Mouse (Mus musculus) heart, embryonic 13.5 days (tissue): ENCODE data around the gene Hspb7. TPM values are rescaled to one million over a fixed set of nuclear protein-coding genes. Genes with fewer than 3 reads are reported as not detected.

Source experiments
- ATAC-seq: fragments of 200-750 bp; cut with Nextera tagmentation; 2 replicates; pipeline ENCODE4 v1.8.0; 2017; ENCODE audit warnings: moderate TSS enrichment; ENCODE audit not compliant: insufficient number of reproducible peaks, low FRiP score, low TSS enrichment; ENCODE audit errors: extremely low read depth
- H3K27ac ChIP-seq: fragments of 300-500 bp; sonication (generic); replicated peaks from 2 replicates; pipeline ENCODE4 v1.5.1; 2015; ENCODE audit warnings: moderate library complexity, mild to moderate bottlenecking, inconsistent platforms
- H3K27me3 ChIP-seq: fragments of 300-500 bp; sonication (generic); replicated peaks from 2 replicates; pipeline ENCODE4 v1.6.1; 2015; ENCODE audit warnings: mild to moderate bottlenecking, inconsistent platforms
- H3K36me3 ChIP-seq: fragments of 300-500 bp; sonication (generic); 2 replicates; pipeline ENCODE4 v1.6.1; 2015; ENCODE audit warnings: mild to moderate bottlenecking, inconsistent platforms
- H3K4me1 ChIP-seq: fragments of 300-500 bp; sonication (generic); 2 replicates; pipeline ENCODE4 v1.6.1; 2015; ENCODE audit warnings: inconsistent platforms
- H3K4me2 ChIP-seq: fragments of 300-500 bp; sonication (generic); 2 replicates; pipeline ENCODE4 v1.6.1; 2015; ENCODE audit warnings: inconsistent platforms, mild to moderate bottlenecking, moderate library complexity
- H3K4me3 ChIP-seq: fragments of 300-500 bp; sonication (generic); 2 replicates; pipeline ENCODE4 v1.5.1; 2015; ENCODE audit warnings: moderate library complexity, mild to moderate bottlenecking, inconsistent platforms
- H3K9ac ChIP-seq: fragments of 300-500 bp; sonication (generic); 2 replicates; pipeline ENCODE4 v1.6.1; 2015; ENCODE audit warnings: inconsistent platforms, mild to moderate bottlenecking, moderate library complexity
- H3K9me3 ChIP-seq: fragments of 300-500 bp; sonication (generic); 2 replicates; pipeline ENCODE4 v1.6.1; 2016; ENCODE audit warnings: inconsistent platforms
- WGBS: fragments of 180-500 bp; shearing (Covaris S2); methylation state at CpG from one replicate; pipeline ENCODE4 v1.1.7; 2015; ENCODE audit warnings: mixed read lengths; 5-methylcytosine and 5-hydroxymethylcytosine counted together
- polyA plus RNA-seq: library from polyadenylated mRNA; unstranded; fragments of >200 nt; fragmentation: Nextera tagmentation; extraction: Ambion mirVana; gene quantifications from 2 replicates; pipeline ENCODE4 v1.2.1, GENCODE M21; 2015

The Hspb7 gene
- polyA plus RNA-seq, 1 experiment from 2014 or later = 183 TPM

DNA sequence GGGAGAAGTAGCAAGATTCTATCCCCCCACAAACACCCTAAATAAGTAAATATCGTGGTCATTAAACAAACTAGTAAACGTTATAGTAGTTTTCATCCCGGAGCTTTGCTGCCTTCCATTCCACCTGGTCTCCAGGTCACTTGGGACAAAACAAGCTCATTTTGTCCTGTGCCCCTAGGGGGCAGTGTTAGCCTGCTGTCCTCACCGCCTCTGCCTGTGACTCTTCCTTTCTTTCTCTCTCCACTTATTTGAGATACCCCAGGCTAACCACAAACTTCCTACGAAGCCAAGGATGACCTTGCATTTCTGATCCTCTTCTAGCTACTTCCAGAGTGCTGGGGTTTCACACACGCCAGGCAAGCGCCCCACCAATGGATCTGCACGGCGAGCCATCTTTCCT, 10.4 kb downstream of the Hspb7 start:
- ATAC-seq = no peak
- 41% methylated on average over 9 of the region's 9 CpGs for WGBS

DNA sequence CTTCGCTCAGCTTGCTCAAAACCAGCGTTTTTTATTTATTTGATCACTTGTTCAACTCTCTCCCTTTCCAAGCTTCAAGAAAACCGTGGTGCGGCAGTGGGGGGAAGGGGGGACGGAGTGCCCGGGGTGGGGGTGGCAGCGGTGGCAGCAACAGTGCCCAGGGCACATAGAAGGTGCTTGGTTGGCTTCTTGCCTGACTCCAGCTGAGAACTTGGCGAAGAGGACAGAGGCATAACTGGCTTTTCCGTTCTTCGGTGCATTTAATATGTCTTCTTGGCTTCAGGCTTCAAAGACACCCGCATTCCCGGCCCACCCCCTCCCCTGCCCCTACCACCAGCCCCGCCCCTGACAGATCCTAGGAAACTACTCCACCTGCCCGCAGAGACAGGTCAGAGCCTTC, 12.1 kb downstream of the Hspb7 start:
- Histone ChIP-seq H3K4me1 (no peaks in the 10 kb centered on the region; the same call in 1 of the 2 replicates), H3K27ac (no peak overlapping the region), H3K9me3 (no peaks in the 10 kb centered on the region), H3K4me3 (no peak overlapping the region), H3K9ac (no peak overlapping the region), H3K36me3 (no peaks in the 10 kb centered on the region), H3K4me2 (no peak overlapping the region), H3K27me3 (no peaks in the 10 kb centered on the region)
- 52% methylated on average over 14 of the region's 14 CpGs for WGBS
- ATAC-seq = no peak

More for the DNA sequence above, 10.4 kb downstream of the Hspb7 start:
- no peak overlapping the region for H3K4me3 ChIP-seq
- no peak overlapping the region for H3K4me2 ChIP-seq
- peaks cover 16% of the 10 kb centered on the region for H3K4me1 ChIP-seq
- no peaks in the 10 kb centered on the region for H3K36me3 ChIP-seq
- H3K9ac ChIP-seq = no peak overlapping the region
- no peaks in the 10 kb centered on the region for H3K27me3 ChIP-seq
- H3K27ac ChIP-seq = no peak overlapping the region
- H3K9me3 ChIP-seq = no peaks in the 10 kb centered on the region

DNA sequence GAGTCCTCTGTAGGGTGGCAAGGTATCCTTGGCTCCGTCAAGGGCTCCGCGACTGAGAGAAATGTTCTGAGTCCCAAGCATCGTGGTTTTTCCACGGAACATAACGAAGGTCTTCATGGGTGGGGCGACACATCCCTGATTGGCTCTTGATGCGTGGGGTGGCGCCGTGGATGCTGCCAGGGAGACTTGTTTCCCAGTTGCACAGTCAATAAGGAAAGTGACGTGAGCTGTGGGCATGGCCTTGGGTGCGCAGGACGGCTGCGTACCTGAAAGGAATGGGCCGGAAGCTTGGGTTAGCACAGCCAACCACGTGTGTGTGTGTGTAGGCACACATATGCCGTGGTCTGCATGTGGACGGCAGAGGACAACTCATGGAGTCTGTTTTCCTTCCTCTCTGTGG, 12.6 kb downstream of the Hspb7 start:
- no peak; the same call in 1 of the 2 replicates for ATAC-seq
- H3K4me2 ChIP-seq = no peak overlapping the region
- H3K4me3 ChIP-seq = no peak overlapping the region
- no peaks in the 10 kb centered on the region for H3K36me3 ChIP-seq
- no peaks in the 10 kb centered on the region for H3K9me3 ChIP-seq
- no peak overlapping the region for H3K27ac ChIP-seq
- 72% methylated on average over 18 of the region's 18 CpGs for WGBS
- no peaks in the 10 kb centered on the region for H3K4me1 ChIP-seq
- H3K27me3 ChIP-seq = no peaks in the 10 kb centered on the region
- no peak overlapping the region for H3K9ac ChIP-seq

DNA sequence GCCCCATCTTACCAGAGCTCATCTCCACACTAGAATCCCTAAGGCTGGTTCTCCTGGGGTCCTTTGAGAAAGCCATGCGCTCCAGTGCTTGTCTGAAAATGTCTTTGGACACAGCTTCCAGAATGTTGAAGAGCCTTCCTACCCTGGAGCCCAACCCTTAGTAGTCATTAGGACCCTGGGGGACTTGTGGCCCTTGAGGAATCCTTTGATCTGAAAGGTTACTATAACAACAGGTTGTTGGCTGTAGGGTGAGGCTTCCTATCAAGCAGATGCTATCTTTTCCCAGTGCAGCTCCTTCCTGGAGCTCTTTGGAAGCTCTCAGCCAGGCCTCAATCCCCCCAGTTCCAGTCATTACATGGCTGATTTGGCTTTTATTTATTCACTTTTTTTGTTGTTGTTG, 15.4 kb downstream of the Hspb7 start, which contains the start of gene Srarp:
TSS of gene Srarp (minus strand) at position 132 of the 400 bp plus-strand sequence.
- WGBS = 72% methylated on average over 1 of the region's 1 CpGs
- H3K9ac ChIP-seq = no peak within 1 kb of the TSS

DNA sequence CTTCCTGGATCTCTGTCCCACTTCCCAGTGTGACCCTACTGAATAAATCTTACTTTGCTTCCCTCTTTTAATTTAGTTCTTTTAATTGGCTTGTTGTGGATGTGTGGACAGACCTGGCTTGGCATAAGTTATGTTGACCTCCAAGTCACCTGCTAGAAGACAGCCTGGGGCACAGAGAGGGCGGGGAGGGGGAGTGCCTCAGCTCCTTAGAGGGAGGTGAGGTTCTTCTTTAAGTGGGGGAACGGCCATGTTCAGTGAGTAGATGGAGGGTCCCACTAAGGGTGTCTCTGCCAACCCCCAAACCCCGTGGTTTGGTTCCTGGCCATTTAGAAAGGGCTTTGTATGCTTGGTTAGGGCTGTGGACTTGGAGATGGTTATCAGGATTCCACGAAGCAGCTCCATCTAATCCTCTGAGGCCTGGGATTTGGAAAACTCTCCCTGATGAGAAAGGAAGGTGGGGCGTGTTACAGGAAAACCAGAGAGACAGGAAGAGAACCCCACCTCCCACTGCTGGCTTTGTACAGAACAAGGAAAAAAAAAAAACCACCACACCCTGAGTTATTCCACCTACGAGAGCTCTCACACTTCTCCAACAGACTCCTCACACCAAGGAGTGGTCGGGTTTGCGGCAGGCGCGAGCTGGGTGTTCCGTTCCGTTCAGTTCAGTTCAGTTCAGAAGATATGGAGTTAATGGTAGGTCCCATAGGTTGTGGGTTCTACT, 18.7 kb downstream of the Hspb7 start:
- Histone ChIP-seq H3K4me3 (no peak overlapping the region), H3K27ac (no peak overlapping the region), H3K9ac (no peak overlapping the region), H3K27me3 (no peaks in the 10 kb centered on the region), H3K36me3 (no peaks in the 10 kb centered on the region), H3K4me2 (no peak overlapping the region), H3K4me1 (peaks cover 11% of the 10 kb centered on the region), H3K9me3 (no peaks in the 10 kb centered on the region)
- ATAC-seq = no peak
- 74% methylated on average over 12 of the region's 12 CpGs for WGBS

More for the DNA sequence above, 15.4 kb downstream of the Hspb7 start, which contains the start of gene Srarp:
- no peaks in the 10 kb centered on the region for H3K9me3 ChIP-seq
- ATAC-seq = no peak
- no peaks in the 10 kb centered on the region for H3K4me1 ChIP-seq
- H3K4me2 ChIP-seq = no peak within 1 kb of the TSS
- no peak within 1 kb of the TSS for H3K4me3 ChIP-seq
- no peaks in the 10 kb centered on the region for H3K27me3 ChIP-seq
- H3K27ac ChIP-seq = no peak within 1 kb of the TSS
- H3K36me3 ChIP-seq = no peaks in the 10 kb centered on the region

DNA sequence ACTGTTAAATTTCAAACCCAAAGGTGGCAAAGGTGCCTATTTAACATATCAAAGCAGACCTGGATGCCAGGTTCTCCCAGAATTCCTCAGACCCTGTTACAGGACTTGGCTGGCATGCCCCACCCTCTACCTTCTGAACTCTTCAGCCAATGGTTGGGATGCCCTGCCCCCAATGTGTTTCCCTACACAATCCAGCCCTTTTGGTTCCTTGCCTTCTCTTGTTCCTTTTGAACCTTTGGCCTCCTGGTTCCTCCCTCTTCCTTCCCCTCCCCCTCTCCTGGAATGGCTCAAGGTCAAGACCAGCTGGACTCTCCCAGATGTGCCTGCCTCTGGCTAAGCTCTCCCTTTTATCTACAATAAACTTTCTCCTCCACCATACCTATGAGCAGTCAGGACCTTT, 20.3 kb downstream of the Hspb7 start:
- no peak overlapping the region for H3K4me2 ChIP-seq
- H3K27me3 ChIP-seq = no peaks in the 10 kb centered on the region
- H3K4me3 ChIP-seq = no peak overlapping the region
- ATAC-seq = no peak
- no peaks in the 10 kb centered on the region for H3K36me3 ChIP-seq
- H3K4me1 ChIP-seq = peaks cover 19% of the 10 kb centered on the region
- no peaks in the 10 kb centered on the region for H3K9me3 ChIP-seq
- H3K9ac ChIP-seq = no peak overlapping the region
- H3K27ac ChIP-seq = no peak overlapping the region

DNA sequence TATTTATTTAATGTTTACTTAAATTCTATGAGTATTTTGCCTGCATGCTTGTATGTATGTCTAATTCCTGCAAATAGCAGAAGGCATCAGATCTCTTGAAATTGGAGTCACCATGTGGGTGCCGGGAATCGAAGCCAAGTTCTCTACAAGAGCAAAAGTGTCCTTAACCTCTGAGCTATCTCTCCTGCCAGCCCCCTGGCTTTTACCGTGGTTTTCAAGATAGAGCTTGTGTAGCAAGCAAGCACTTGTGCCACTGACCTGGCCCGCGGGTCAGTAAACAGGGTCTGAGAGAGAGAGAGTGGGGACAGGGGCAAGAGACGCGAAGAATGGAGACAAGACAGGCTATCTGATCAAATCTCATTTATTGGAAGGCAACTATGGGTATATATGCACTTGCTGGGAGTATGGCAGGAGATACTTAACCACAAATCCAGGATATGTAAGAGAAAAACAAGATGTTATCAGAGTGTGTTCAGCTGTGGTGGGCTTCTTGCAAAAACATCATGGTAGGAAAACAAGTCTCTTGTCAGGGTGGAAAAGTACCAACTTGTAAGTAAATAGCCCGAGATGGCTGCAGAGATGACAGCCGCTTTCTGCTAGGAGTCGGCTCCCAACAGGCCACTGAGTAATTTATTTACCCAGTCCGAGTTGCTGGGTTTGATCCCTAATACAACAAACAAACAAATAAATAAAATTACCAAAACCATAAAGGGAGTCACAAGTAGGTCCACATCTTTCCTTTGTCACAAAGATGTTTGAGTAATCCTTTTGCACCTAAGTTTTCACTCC, 23.3 kb downstream of the Hspb7 start:
- peaks cover 26% of the 10 kb centered on the region for H3K36me3 ChIP-seq
- no peak for ATAC-seq
- H3K4me1 ChIP-seq = peaks cover 26% of the 10 kb centered on the region
- peak overlapping the region; percentile 37; the same call in 1 of the 2 replicates for H3K27ac ChIP-seq
- 41% methylated on average over 11 of the region's 11 CpGs for whole genome bisulfite sequencing
- H3K9me3 ChIP-seq = no peaks in the 10 kb centered on the region
- H3K27me3 ChIP-seq = no peaks in the 10 kb centered on the region
- peak overlapping the region; percentile 89 for H3K4me2 ChIP-seq
- H3K9ac ChIP-seq = peak overlapping the region; percentile 97
- H3K4me3 ChIP-seq = peak overlapping the region; percentile 99

DNA sequence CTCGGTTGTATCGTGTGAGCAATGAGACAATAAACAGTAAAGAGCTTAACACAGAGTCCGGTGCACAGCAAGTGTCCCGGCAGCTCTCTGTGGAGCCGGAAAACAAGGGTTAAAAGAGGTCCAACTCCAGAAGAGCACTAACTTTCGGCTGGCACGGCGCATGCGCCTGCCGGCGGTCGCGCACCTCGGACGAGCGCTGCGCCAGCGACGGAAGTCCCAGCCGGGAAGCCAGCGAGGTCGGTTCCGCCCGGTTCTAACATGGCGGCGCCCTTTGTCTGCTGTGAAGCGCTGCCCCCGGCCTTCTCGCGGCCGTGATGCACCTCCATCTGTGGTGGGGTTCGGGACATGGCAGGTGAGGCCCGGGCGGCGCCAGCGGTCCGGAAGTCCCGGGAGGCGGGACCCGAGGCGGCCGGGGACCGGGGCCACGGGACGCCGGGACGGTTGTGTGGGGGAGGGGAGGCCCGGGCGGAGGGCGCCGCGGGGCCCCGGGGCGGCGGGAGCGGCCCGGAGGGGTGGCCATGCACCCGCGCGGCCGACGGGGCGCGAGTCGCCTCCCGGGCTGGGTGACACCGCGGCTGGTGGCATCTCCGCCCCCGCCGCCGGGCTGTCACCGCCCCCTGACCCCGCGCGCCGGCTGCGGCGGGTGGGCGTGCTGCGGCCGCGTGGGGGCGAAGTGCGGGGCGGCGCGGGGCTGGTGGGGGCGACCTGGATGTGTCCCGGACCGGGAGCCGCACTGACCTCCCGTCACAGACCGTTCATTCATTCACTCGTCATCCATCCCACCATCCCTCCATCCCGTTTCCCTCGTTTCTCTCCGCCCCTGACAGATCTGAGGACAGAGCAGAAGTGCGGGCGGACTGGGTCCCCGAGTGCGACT, 24.1 kb downstream of the Hspb7 start, which contains the start of gene Zbtb17:
TSS of gene Zbtb17 (plus strand) at position 204 of the 877 bp plus-strand sequence.
- Histone ChIP-seq H3K4me2 (peak within 1 kb of the TSS; percentile 89), H3K4me1 (peaks cover 26% of the 10 kb centered on the region)
- under 1% methylated on average over 69 of the region's 102 CpGs for whole genome bisulfite sequencing

DNA sequence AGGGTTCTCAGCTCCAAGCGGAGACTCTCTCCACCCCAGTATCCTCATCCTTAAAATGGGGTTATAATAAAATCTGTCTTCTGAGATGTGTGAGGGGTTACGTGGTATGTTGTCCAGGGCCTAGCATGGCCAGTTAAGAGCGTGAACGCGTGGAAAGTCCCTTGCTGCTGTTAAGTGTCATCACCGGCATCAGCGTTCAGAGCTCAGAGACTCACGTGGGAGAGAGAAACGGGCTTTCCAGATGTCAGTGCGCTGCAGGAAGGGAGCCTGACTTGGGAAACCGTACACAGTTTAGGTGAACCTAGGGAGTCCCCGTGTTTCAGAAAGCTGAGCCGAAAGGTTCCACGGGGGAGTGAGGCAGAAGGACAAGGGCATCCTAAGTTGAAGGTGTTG, 24.7 kb downstream of the Hspb7 start:
- peak overlapping the region; percentile 97 for H3K9ac ChIP-seq
- no peaks in the 10 kb centered on the region for H3K27me3 ChIP-seq
- WGBS = 14% methylated on average over 14 of the region's 14 CpGs
- peaks cover 40% of the 10 kb centered on the region for H3K36me3 ChIP-seq
- peak overlapping the region; percentile 99 for H3K4me3 ChIP-seq
- ATAC-seq = no peak
- H3K27ac ChIP-seq = peak overlapping the region; percentile 80; the same call in 1 of the 2 replicates
- H3K4me2 ChIP-seq = peak overlapping the region; percentile 89
- peaks cover 26% of the 10 kb centered on the region for H3K4me1 ChIP-seq
- no peaks in the 10 kb centered on the region for H3K9me3 ChIP-seq

More for the DNA sequence above, 24.1 kb downstream of the Hspb7 start, which contains the start of gene Zbtb17:
- H3K4me3 ChIP-seq = peak within 1 kb of the TSS; percentile 99
- ATAC-seq = peak; percentile 81
- H3K27ac ChIP-seq = peak within 1 kb of the TSS; percentile 80
- no peaks in the 10 kb centered on the region for H3K9me3 ChIP-seq
- H3K36me3 ChIP-seq = peaks cover 34% of the 10 kb centered on the region
- peak within 1 kb of the TSS; percentile 97 for H3K9ac ChIP-seq
- no peaks in the 10 kb centered on the region for H3K27me3 ChIP-seq

DNA sequence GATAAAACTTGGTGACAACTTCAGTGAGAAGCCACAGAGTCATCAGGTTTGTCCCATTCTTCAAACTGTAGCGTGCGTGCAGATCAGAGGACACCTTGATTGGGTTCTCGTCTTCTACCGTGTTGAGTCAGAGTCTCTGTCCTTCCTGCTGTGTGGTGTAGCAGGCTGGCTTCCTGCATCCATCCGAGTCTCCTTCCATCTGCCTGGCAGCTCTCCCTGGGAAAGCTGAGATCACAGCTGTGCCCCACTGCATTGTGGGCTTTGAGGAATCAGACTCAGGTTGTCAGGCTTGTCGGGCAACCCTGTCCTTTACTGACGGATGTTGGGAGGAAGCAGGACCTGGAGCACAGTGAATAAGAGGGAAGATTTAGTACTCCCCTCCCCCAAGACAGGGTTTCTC, 25.6 kb downstream of the Hspb7 start:
- H3K27me3 ChIP-seq = no peaks in the 10 kb centered on the region
- H3K27ac ChIP-seq = no peak overlapping the region
- H3K4me2 ChIP-seq = peak overlapping the region; percentile 89; the same call in 1 of the 2 replicates
- H3K9ac ChIP-seq = peak overlapping the region; percentile 97; the same call in 1 of the 2 replicates
- whole genome bisulfite sequencing = 63% methylated on average over 7 of the region's 7 CpGs
- ATAC-seq = no peak
- H3K4me1 ChIP-seq = peaks cover 28% of the 10 kb centered on the region
- H3K4me3 ChIP-seq = no peak overlapping the region
- H3K9me3 ChIP-seq = no peaks in the 10 kb centered on the region
- peaks cover 46% of the 10 kb centered on the region for H3K36me3 ChIP-seq

DNA sequence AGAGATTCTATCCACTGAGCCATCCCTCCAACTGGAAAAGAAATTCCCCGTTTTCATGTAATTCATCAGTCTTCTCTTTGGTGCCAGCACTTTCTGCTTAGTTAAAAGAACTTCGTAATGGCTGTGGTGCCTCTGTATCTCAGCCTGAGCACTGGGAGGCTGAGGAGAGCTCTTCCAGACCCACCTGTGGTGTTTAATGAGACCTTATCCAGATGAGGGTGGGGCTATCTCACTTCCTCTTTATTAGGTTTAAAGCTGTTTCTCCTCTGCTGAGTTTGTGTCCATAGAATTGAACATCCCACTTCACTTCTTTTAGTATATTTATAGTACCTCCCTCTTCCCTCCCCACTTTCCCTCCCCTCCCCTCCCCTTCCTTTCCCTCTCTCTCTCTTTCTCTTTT, 30.7 kb downstream of the Hspb7 start:
- Histone ChIP-seq H3K9ac (no peak overlapping the region), H3K9me3 (no peaks in the 10 kb centered on the region), H3K4me1 (peaks cover 13% of the 10 kb centered on the region), H3K36me3 (peaks cover 75% of the 10 kb centered on the region), H3K4me3 (no peak overlapping the region), H3K27me3 (no peaks in the 10 kb centered on the region), H3K27ac (no peak overlapping the region), H3K4me2 (no peak overlapping the region)
- WGBS = 82% methylated on average over 2 of the region's 2 CpGs
- ATAC-seq = no peak
